In the genomic region with DNA sequence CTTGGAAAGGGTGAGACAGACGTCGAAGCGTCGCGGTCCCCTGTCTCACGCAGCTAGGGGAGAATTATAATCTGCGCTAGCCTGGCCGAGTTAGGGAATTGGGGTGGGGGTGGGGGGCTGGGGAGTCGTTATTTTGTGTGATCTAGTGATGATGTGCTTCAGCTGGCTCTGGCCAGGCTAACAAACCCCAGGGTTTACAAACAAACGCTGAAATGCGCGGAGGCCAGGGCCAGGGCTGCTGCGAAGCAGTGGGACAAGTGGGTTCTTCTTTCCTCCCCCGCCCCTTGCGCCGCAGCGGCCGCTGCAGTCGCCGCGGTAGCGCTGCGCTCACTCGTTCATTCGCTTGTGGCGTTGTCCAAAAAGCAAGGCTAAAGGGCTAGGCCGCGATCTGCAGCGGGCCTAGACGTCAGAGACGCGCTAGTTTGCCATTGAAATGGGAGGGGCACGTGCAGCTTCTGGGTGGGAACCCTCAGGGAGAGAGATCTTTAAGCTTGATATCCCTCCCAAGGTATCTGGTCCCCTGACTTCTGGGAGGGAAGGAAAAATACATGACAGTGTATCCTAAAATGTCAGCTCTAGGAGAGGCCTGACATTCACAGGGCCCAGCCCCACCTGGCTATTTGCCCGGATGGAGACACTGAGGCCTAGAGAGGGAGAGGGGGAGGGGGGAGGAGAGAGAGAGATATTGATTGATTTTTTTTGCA, we compare ENCODE assay signal across 8 mouse cellular contexts. TPM values are rescaled to one million over a fixed set of nuclear protein-coding genes. Genes with fewer than 3 reads are reported as not detected.
A peak's percentile ranks its signal among the peaks of the same experiment; 100 is the strongest.
DNase-seq lines count a peak whose midpoint lies in the region; ATAC-seq and TF ChIP-seq lines count a peak whose summit lies in the region.
"Had no signal": no experiment of that assay in that cellular context is flagged by ENCODE, and none has a peak within 500 bp of the region (broad histone marks: within the 10 kb centered on the region; RNA-seq: fewer than 3 reads in every experiment).

No protein-coding gene starts in this region.

- DNase-seq in kidney, postnatal 0 days (ENCODE audit: low spot score), result peak; percentile 17
- no peak for DNase-seq in kidney, adult 9 months
- DNase-seq in cerebellum, postnatal 25 days, result peak; percentile 49 to 60
- DNase-seq in midbrain, embryonic 10.5 days (ENCODE audit: low spot score), result peak; percentile 58
- no peak for DNase-seq in urinary bladder, adult 2 months (ENCODE audit: low spot score)

- H3K27me3 ChIP-seq in kidney, postnatal 0 days (ENCODE audit: insufficient read depth, low read length), result peaks cover 68% of the 10 kb centered on the region
- H3K27me3 ChIP-seq in forebrain, embryonic 15.5 days, result peaks cover 75% of the 10 kb centered on the region
- H3K27me3 ChIP-seq in midbrain, embryonic 10.5 days (ENCODE audit: low read depth, poor library complexity, severe bottlenecking), result peaks cover 90% of the 10 kb centered on the region

- 0 out of 2 replicates have a peak overlapping the region, but pooled peaks have one; percentile 19 for H3K4me2 ChIP-seq in kidney, postnatal 0 days (ENCODE audit: low read length)
- H3K4me2 ChIP-seq in forebrain, embryonic 15.5 days (replicated peaks), result peak overlapping the region; percentile 89
- H3K4me2 ChIP-seq: liver, embryonic 15.5 days had no signal

- no peak for TF ChIP-seq CTCF in kidney, postnatal 0 days (IDR thresholded peaks at IDR 0.05; ENCODE audit: low read depth)

- WGBS in kidney, postnatal 0 days, result under 1% methylated on average over 34 of the region's 34 CpGs
- WGBS in forebrain, embryonic 15.5 days, result under 1% methylated on average over 34 of the region's 34 CpGs
- WGBS in midbrain, embryonic 10.5 days, result under 1% methylated on average over 26 of the region's 34 CpGs

- H3K4me1 ChIP-seq in kidney, postnatal 0 days (replicated peaks; ENCODE audit: insufficient read depth, low read length), result peaks cover 11% of the 10 kb centered on the region
- H3K4me1 ChIP-seq in forebrain, embryonic 15.5 days, result peaks cover 33% of the 10 kb centered on the region
- peaks cover 32% of the 10 kb centered on the region for H3K4me1 ChIP-seq in midbrain, embryonic 10.5 days

- no peak overlapping the region for H3K27ac ChIP-seq in kidney, postnatal 0 days
- H3K27ac ChIP-seq in forebrain, embryonic 15.5 days (replicated peaks), result no peak overlapping the region
- H3K27ac ChIP-seq in midbrain, embryonic 10.5 days (replicated peaks), result no peak overlapping the region
- H3K27ac ChIP-seq: liver, embryonic 15.5 days had no signal

- H3K4me3 ChIP-seq in kidney, postnatal 0 days (replicated peaks; ENCODE audit: low read depth, low read length), result no peak overlapping the region
- peak overlapping the region; percentile 52 for H3K4me3 ChIP-seq in forebrain, embryonic 15.5 days
- H3K4me3 ChIP-seq in midbrain, embryonic 10.5 days, result peak overlapping the region; percentile 61
- H3K4me3 ChIP-seq: liver, embryonic 15.5 days had no signal

- no peak for ATAC-seq in kidney, postnatal 0 days (replicated peaks; ENCODE audit: low FRiP score, low read depth)
- ATAC-seq in forebrain, embryonic 15.5 days (replicated peaks), result no peak
- no peak for ATAC-seq in frontal cortex, adult (ENCODE audit: low TSS enrichment)

- H3K9ac ChIP-seq in kidney, postnatal 0 days (ENCODE audit: low read depth, low read length), result no peak overlapping the region
- 0 out of 2 replicates have a peak overlapping the region, but pooled peaks have one; percentile 24 for H3K9ac ChIP-seq in forebrain, embryonic 15.5 days (replicated peaks)
- H3K9ac ChIP-seq: liver, embryonic 15.5 days had no signal

- H3K9me3 ChIP-seq in kidney, postnatal 0 days (replicated peaks; ENCODE audit: low read length), result no peaks in the 10 kb centered on the region
- no peaks in the 10 kb centered on the region for H3K9me3 ChIP-seq in forebrain, embryonic 15.5 days
- H3K9me3 ChIP-seq in midbrain, embryonic 10.5 days (replicated peaks), result no peaks in the 10 kb centered on the region
- H3K9me3 ChIP-seq: liver, embryonic 15.5 days had no signal

- H3K36me3 ChIP-seq in kidney, postnatal 0 days (ENCODE audit: insufficient read depth, low read length), result no peaks in the 10 kb centered on the region
- H3K36me3 ChIP-seq in forebrain, embryonic 15.5 days, result no peaks in the 10 kb centered on the region
- no peaks in the 10 kb centered on the region for H3K36me3 ChIP-seq in midbrain, embryonic 10.5 days
- H3K36me3 ChIP-seq: liver, embryonic 15.5 days had no signal

RNA-seq across cellular contexts. Expression of gene Rasgrf1, which starts 1.2 kb away (rescaled TPM):
- 0.05 TPM in 1 of 2 replicates, not detected in the other for polyA plus RNA-seq in kidney, postnatal 0 days (2015; fragmentation: Nextera tagmentation; extraction: Ambion mirVana)
- polyA plus RNA-seq in forebrain, embryonic 15.5 days (2015; fragmentation: Nextera tagmentation; extraction: Ambion mirVana), result 4.7 and 6.1 TPM in 2 replicates
- 0.02 and 0.06 TPM in 2 replicates for polyA plus RNA-seq in midbrain, embryonic 10.5 days (2016; fragmentation: Nextera tagmentation; extraction: Ambion mirVana)
- 1.1 TPM in 2 replicates for polyA plus RNA-seq in urinary bladder, adult 2 months (2012; rRNA removed)
- polyA plus RNA-seq: liver, embryonic 15.5 days had no signal

Comparison
In these comparisons a context has a peak if more than half of its experiments do, and no peak if none do; other contexts are left out.
1. DNase-seq: peak in kidney, postnatal 0 days (single experiment), cerebellum, postnatal 25 days (2 of 2) and midbrain, embryonic 10.5 days (single experiment); none in kidney, adult 9 months (single experiment) and urinary bladder, adult 2 months (single experiment).